ENCODE assay signal across 10 mouse cellular contexts in genomic region chr5:115482390-115483265, GRCm38 (mm10). TPM values are rescaled to one million over a fixed set of nuclear protein-coding genes. Genes with fewer than 3 reads are reported as not detected.
DNase-seq lines count a peak whose midpoint lies in the region; ATAC-seq lines count a peak whose summit lies in the region.
"Had no signal": no experiment of that assay in that cellular context is flagged by ENCODE, and none has a peak within 500 bp of the region (broad histone marks: within the 10 kb centered on the region; RNA-seq: fewer than 3 reads in every experiment).

No protein-coding gene starts in this region.

- no peak overlapping the region for H3K27ac ChIP-seq in heart, embryonic 15.5 days
- no peak overlapping the region for H3K27ac ChIP-seq in embryonic facial prominence, embryonic 11.5 days (replicated peaks; ENCODE audit: low read depth, low read length)
- H3K27ac ChIP-seq in hindbrain, embryonic 12.5 days = no peak overlapping the region
- H3K27ac ChIP-seq in midbrain, embryonic 16.5 days (ENCODE audit: low read length) = no peak overlapping the region

- no peaks in the 10 kb centered on the region for H3K36me3 ChIP-seq in heart, embryonic 15.5 days
- H3K36me3 ChIP-seq in embryonic facial prominence, embryonic 11.5 days (replicated peaks; ENCODE audit: control insufficient read depth, insufficient read depth, low read depth, low read length) = no peaks in the 10 kb centered on the region
- H3K36me3 ChIP-seq in hindbrain, embryonic 12.5 days = no peaks in the 10 kb centered on the region
- H3K36me3 ChIP-seq in midbrain, embryonic 16.5 days (ENCODE audit: control insufficient read depth, insufficient read depth, low read length) = no peaks in the 10 kb centered on the region

- peaks cover 17% of the 10 kb centered on the region for H3K4me1 ChIP-seq in heart, embryonic 15.5 days (replicated peaks)
- no peaks in the 10 kb centered on the region for H3K4me1 ChIP-seq in embryonic facial prominence, embryonic 11.5 days (ENCODE audit: control insufficient read depth, insufficient read depth, low read length)
- peaks cover 24% of the 10 kb centered on the region for H3K4me1 ChIP-seq in hindbrain, embryonic 12.5 days
- H3K4me1 ChIP-seq in midbrain, embryonic 16.5 days (ENCODE audit: control insufficient read depth, insufficient read depth, low read length) = peaks cover 26% of the 10 kb centered on the region

- H3K4me2 ChIP-seq in heart, embryonic 15.5 days = peak overlapping the region; percentile 13; the same call in 1 of the 2 replicates
- no peak overlapping the region for H3K4me2 ChIP-seq in embryonic facial prominence, embryonic 11.5 days (ENCODE audit: low read depth, low read length)
- peak overlapping the region; percentile 34 for H3K4me2 ChIP-seq in hindbrain, embryonic 12.5 days (replicated peaks)
- H3K4me2 ChIP-seq in midbrain, embryonic 16.5 days (ENCODE audit: low read length) = peak overlapping the region; percentile 43

- no peak overlapping the region for H3K9ac ChIP-seq in heart, embryonic 15.5 days
- H3K9ac ChIP-seq in embryonic facial prominence, embryonic 11.5 days (replicated peaks; ENCODE audit: low read length) = 0 out of 2 replicates have a peak overlapping the region, but pooled peaks have one; percentile 13
- H3K9ac ChIP-seq in hindbrain, embryonic 12.5 days = peak overlapping the region; percentile 38
- 0 out of 2 replicates have a peak overlapping the region, but pooled peaks have one; percentile 4 for H3K9ac ChIP-seq in midbrain, embryonic 16.5 days (ENCODE audit: low read depth, low read length)

- 54% methylated on average over 38 of the region's 38 CpGs for WGBS in heart, embryonic 15.5 days
- WGBS in embryonic facial prominence, embryonic 11.5 days = 18% methylated on average over 38 of the region's 38 CpGs
- 26% methylated on average over 38 of the region's 38 CpGs for WGBS in hindbrain, embryonic 12.5 days
- WGBS in midbrain, embryonic 16.5 days = 24% methylated on average over 38 of the region's 38 CpGs

- no peak for ATAC-seq in heart, embryonic 15.5 days (replicated peaks; ENCODE audit: insufficient number of reproducible peaks, insufficient read depth, low FRiP score, low read depth)
- no peak for ATAC-seq in embryonic facial prominence, embryonic 11.5 days (replicated peaks; ENCODE audit: insufficient number of reproducible peaks, low FRiP score, low TSS enrichment, low read depth)
- ATAC-seq in hindbrain, embryonic 12.5 days (ENCODE audit: low FRiP score) = no peak
- ATAC-seq in midbrain, embryonic 16.5 days = no peak

- no peak overlapping the region for H3K4me3 ChIP-seq in heart, embryonic 15.5 days
- no peak overlapping the region for H3K4me3 ChIP-seq in embryonic facial prominence, embryonic 11.5 days (ENCODE audit: low read depth, low read length)
- H3K4me3 ChIP-seq in hindbrain, embryonic 12.5 days = peak overlapping the region; percentile 14; the same call in 1 of the 2 replicates
- peak overlapping the region; percentile 18 for H3K4me3 ChIP-seq in midbrain, embryonic 16.5 days (ENCODE audit: low read depth, low read length)

- no peaks in the 10 kb centered on the region for H3K9me3 ChIP-seq in heart, embryonic 15.5 days (replicated peaks)
- no peaks in the 10 kb centered on the region for H3K9me3 ChIP-seq in embryonic facial prominence, embryonic 11.5 days (replicated peaks; ENCODE audit: control insufficient read depth, low read length)
- no peaks in the 10 kb centered on the region for H3K9me3 ChIP-seq in hindbrain, embryonic 12.5 days (replicated peaks)
- H3K9me3 ChIP-seq in midbrain, embryonic 16.5 days (replicated peaks; ENCODE audit: control insufficient read depth, low read length, poor library complexity, severe bottlenecking) = no peaks in the 10 kb centered on the region

- DNase-seq in heart, adult 8-10 months (ENCODE audit: low spot score) = no peak
- DNase-seq in embryonic facial prominence, embryonic 11.5 days (ENCODE audit: low spot score) = no peak
- no peak for DNase-seq in layer of hippocampus, adult 18-20 months (ENCODE audit: low spot score in 2 of 2)
- no peak for DNase-seq in lung, postnatal 36 days
- DNase-seq in urinary bladder, postnatal 14 days (ENCODE audit: low spot score) = no peak
- DNase-seq: gastrocnemius, postnatal 14 days had no signal

- H3K27me3 ChIP-seq in heart, embryonic 15.5 days = no peaks in the 10 kb centered on the region
- H3K27me3 ChIP-seq in embryonic facial prominence, embryonic 11.5 days (ENCODE audit: control insufficient read depth, insufficient read depth, low read length) = peaks cover 6% of the 10 kb centered on the region
- H3K27me3 ChIP-seq in hindbrain, embryonic 12.5 days = peaks cover 38% of the 10 kb centered on the region
- no peaks in the 10 kb centered on the region for H3K27me3 ChIP-seq in midbrain, embryonic 16.5 days (ENCODE audit: control insufficient read depth, insufficient read depth, low read depth, low read length)

RNA-seq across cellular contexts. Expression of gene Sirt4, which starts 1.9 kb away (rescaled TPM):
- 20.9 TPM in 2 replicates for polyA plus RNA-seq in heart, embryonic 15.5 days (2015; fragmentation: Nextera tagmentation; extraction: Ambion mirVana)
- 10 to 100 TPM; 17.9 to 21.4 (median 19.6) TPM for total RNA-seq in heart, adult 8-10 months (2022)
- polyA plus RNA-seq in embryonic facial prominence, embryonic 11.5 days (2014; fragmentation: Nextera tagmentation; extraction: Ambion mirVana) = 12.7 and 17.2 TPM in 2 replicates
- polyA plus RNA-seq in hindbrain, embryonic 12.5 days (2016; fragmentation: Nextera tagmentation; extraction: Ambion mirVana) = 23.1 and 24.7 TPM in 2 replicates
- polyA plus RNA-seq in midbrain, embryonic 16.5 days (2015; fragmentation: Nextera tagmentation; extraction: Ambion mirVana) = 32.3 and 32.7 TPM in 2 replicates
- total RNA-seq in layer of hippocampus, adult 18-20 months (2021) = 10 to 100 TPM; 27.9 to 35.7 TPM

RNA-seq across cellular contexts. Expression of gene Pla2g1b, which starts 16.6 kb away (rescaled TPM):
- 0.32 and 0.52 TPM in 2 replicates for polyA plus RNA-seq in heart, embryonic 15.5 days (2015; fragmentation: Nextera tagmentation; extraction: Ambion mirVana)
- not detected for total RNA-seq in heart, adult 8-10 months (2022)
- polyA plus RNA-seq in embryonic facial prominence, embryonic 11.5 days (2014; fragmentation: Nextera tagmentation; extraction: Ambion mirVana) = not detected in 2 replicates
- polyA plus RNA-seq in hindbrain, embryonic 12.5 days (2016; fragmentation: Nextera tagmentation; extraction: Ambion mirVana) = not detected in 2 replicates
- polyA plus RNA-seq in midbrain, embryonic 16.5 days (2015; fragmentation: Nextera tagmentation; extraction: Ambion mirVana) = not detected in 2 replicates
- total RNA-seq in layer of hippocampus, adult 18-20 months (2021) = not detected
- total RNA-seq: gastrocnemius, postnatal 14 days; megakaryocyte, adult 5-6 weeks had no signal

RNA-seq across cellular contexts. Expression of gene Pxn, which starts 23.8 kb away (rescaled TPM):
- polyA plus RNA-seq in heart, embryonic 15.5 days (2015; fragmentation: Nextera tagmentation; extraction: Ambion mirVana) = 33.5 and 46.2 TPM in 2 replicates
- 10 to 100 TPM; 31.2 to 43.4 (median 34.1) TPM for total RNA-seq in heart, adult 8-10 months (2022)
- polyA plus RNA-seq in embryonic facial prominence, embryonic 11.5 days (2014; fragmentation: Nextera tagmentation; extraction: Ambion mirVana) = 12.9 and 13.8 TPM in 2 replicates
- 34.0 and 39.2 TPM in 2 replicates for polyA plus RNA-seq in hindbrain, embryonic 12.5 days (2016; fragmentation: Nextera tagmentation; extraction: Ambion mirVana)
- 18.3 and 18.5 TPM in 2 replicates for polyA plus RNA-seq in midbrain, embryonic 16.5 days (2015; fragmentation: Nextera tagmentation; extraction: Ambion mirVana)
- 10 to 100 TPM; 34.5 to 42.3 TPM for total RNA-seq in layer of hippocampus, adult 18-20 months (2021)

RNA-seq across cellular contexts. Expression of gene Msi1, which starts 53.2 kb away (rescaled TPM):
- 2.0 and 3.5 TPM in 2 replicates for polyA plus RNA-seq in heart, embryonic 15.5 days (2015; fragmentation: Nextera tagmentation; extraction: Ambion mirVana)
- under 1 TPM; 0.16 to 0.52 (median 0.25) TPM for total RNA-seq in heart, adult 8-10 months (2022)
- 52.4 and 53.9 TPM in 2 replicates for polyA plus RNA-seq in embryonic facial prominence, embryonic 11.5 days (2014; fragmentation: Nextera tagmentation; extraction: Ambion mirVana)
- 128 and 131 TPM in 2 replicates for polyA plus RNA-seq in hindbrain, embryonic 12.5 days (2016; fragmentation: Nextera tagmentation; extraction: Ambion mirVana)
- polyA plus RNA-seq in midbrain, embryonic 16.5 days (2015; fragmentation: Nextera tagmentation; extraction: Ambion mirVana) = 47.9 and 53.7 TPM in 2 replicates
- 10 to 100 TPM; 50.7 to 53.3 TPM for total RNA-seq in layer of hippocampus, adult 18-20 months (2021)
- total RNA-seq: megakaryocyte, adult 5-6 weeks had no signal

Comparison
In these comparisons a context has a peak if more than half of its experiments do, and no peak if none do; other contexts are left out.
1. H3K4me3 ChIP-seq: peak in hindbrain, embryonic 12.5 days (single experiment) and midbrain, embryonic 16.5 days (single experiment); none in heart, embryonic 15.5 days (single experiment) and embryonic facial prominence, embryonic 11.5 days (single experiment).